Mouse (Mus musculus): ENCODE results near the gene Grm7. TPM values are rescaled to one million over a fixed set of nuclear protein-coding genes. Genes with fewer than 3 reads are reported as not detected.

Grm7 gene
- polyA plus RNA-seq, 1 experiment: 0.69 TPM

DNA sequence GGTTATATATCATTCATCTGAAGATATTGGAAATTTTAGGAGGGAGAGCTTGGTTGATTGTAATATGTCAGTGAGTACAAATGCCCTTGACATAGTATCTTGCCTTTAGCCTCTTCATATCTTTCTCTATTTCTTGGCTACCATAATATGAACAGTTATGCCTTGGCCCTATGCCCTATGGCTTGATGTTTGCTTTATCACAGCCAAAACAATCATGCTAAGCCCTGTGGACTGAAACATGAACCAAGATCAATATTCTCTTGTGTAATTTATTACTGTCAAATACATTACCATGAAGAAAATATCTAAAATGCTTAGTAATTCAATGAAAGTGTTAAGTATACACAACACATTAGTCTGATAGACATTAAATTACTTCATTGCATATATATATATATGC lies 222.9 kb downstream of the Grm7 start:
- Histone ChIP-seq H3K4me1 (ENCODE audit: control insufficient read depth, insufficient read depth, low read length) (no peaks in the 10 kb centered on the region), H3K36me3 (ENCODE audit: control insufficient read depth, insufficient read depth, low read length) (no peaks in the 10 kb centered on the region), H3K4me3 (ENCODE audit: insufficient read depth, low read depth, low read length) (no peak overlapping the region), H3K27me3 (replicated peaks; ENCODE audit: control insufficient read depth, insufficient read depth, low read length) (no peaks in the 10 kb centered on the region), H3K27ac (ENCODE audit: insufficient read depth, low read depth, low read length) (no peak overlapping the region)
- DNase-seq: no peak
- no peak for TF ChIP-seq POLR2A (IDR thresholded peaks at IDR 0.05; ENCODE audit: low read depth, low read length)
- TF ChIP-seq CTCF (conservative IDR thresholded peaks at IDR 0.05; ENCODE audit: insufficient read depth, insufficient read length, low read depth, low read length): no peak

DNA sequence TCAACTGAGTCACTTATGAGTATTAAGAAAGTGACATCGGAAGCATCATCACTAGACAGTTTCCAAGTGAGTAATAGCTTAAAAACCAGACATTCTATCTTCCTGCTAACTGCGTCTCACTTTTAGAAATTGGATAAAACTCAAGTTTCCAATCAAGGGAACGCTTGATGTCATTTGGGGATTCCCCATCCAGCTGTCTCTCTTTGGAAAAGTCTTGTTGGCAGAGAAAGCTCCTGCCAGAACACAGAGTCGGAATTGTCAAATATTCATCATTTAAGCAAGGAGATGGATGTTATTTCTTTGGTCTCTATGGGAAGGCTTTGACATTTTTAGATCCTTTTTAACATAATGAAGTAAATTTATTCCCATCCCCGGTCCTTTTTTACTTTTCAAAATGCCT lies 336.6 kb downstream of the Grm7 start:
- H3K4me3 ChIP-seq (ENCODE audit: insufficient read depth, low read depth, low read length): no peak overlapping the region
- no peak overlapping the region for H3K27ac ChIP-seq (ENCODE audit: insufficient read depth, low read depth, low read length)
- 69% methylated on average over 5 of the region's 5 CpGs for WGBS
- TF ChIP-seq CTCF (conservative IDR thresholded peaks at IDR 0.05; ENCODE audit: insufficient read depth, insufficient read length, low read depth, low read length) (no peak), POLR2A (IDR thresholded peaks at IDR 0.05; ENCODE audit: low read depth, low read length) (no peak)
- no peaks in the 10 kb centered on the region for H3K36me3 ChIP-seq (ENCODE audit: control insufficient read depth, insufficient read depth, low read length)
- DNase-seq: no peak
- H3K4me1 ChIP-seq (ENCODE audit: control insufficient read depth, insufficient read depth, low read length): no peaks in the 10 kb centered on the region
- no peaks in the 10 kb centered on the region for H3K27me3 ChIP-seq (replicated peaks; ENCODE audit: control insufficient read depth, insufficient read depth, low read length)

DNA sequence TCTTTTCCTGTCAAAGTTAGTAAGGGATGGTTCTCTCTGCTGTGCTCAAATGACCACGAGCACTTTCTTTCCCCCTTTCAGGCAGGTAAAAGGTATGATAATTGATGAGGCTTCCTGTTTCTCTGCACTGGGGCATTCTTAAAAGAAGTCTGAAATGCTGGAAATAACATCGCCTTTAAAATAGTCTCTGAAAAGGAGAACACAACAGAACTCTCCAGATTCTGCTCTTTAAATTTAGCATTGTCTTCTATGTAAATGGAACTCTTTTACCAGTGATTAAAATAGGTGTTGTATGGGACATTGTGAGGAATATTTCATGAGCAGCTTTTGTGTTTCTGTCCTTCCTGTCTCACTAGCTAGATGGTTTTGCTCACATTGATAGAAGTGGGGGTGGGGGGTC lies 393.7 kb downstream of the Grm7 start:
- DNase-seq: no peak
- 58% methylated on average over 2 of the region's 2 CpGs for WGBS
- H3K36me3 ChIP-seq (ENCODE audit: control insufficient read depth, insufficient read depth, low read length): no peaks in the 10 kb centered on the region
- no peak for TF ChIP-seq POLR2A (IDR thresholded peaks at IDR 0.05; ENCODE audit: low read depth, low read length)
- TF ChIP-seq CTCF (conservative IDR thresholded peaks at IDR 0.05; ENCODE audit: insufficient read depth, insufficient read length, low read depth, low read length): no peak
- no peak overlapping the region for H3K4me3 ChIP-seq (ENCODE audit: insufficient read depth, low read depth, low read length)
- H3K27ac ChIP-seq (ENCODE audit: insufficient read depth, low read depth, low read length): no peak overlapping the region
- H3K27me3 ChIP-seq (replicated peaks; ENCODE audit: control insufficient read depth, insufficient read depth, low read length): no peaks in the 10 kb centered on the region
- H3K4me1 ChIP-seq (ENCODE audit: control insufficient read depth, insufficient read depth, low read length): no peaks in the 10 kb centered on the region

DNA sequence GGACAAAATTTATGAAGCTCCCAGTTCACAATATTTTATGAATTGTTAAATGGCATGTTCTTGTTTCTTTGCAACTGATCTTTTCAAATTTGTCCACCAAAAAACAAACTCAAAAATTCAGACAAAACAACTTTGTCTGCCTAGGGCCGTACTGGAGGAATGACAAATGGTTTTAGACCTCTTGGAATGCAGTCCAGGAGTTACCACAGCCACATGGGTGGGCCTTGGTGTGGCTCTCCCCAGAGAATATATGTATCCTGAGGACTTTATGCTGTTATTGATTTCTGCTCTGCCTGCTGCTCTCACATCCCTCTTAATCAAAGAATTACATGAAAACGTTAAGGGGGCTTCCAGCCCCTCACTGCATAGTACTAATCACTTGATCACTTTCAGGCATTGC lies 400.5 kb downstream of the Grm7 start:
- no peaks in the 10 kb centered on the region for H3K27me3 ChIP-seq (replicated peaks; ENCODE audit: control insufficient read depth, insufficient read depth, low read length)
- WGBS: 49% methylated on average over 2 of the region's 2 CpGs
- no peaks in the 10 kb centered on the region for H3K36me3 ChIP-seq (ENCODE audit: control insufficient read depth, insufficient read depth, low read length)
- no peaks in the 10 kb centered on the region for H3K4me1 ChIP-seq (ENCODE audit: control insufficient read depth, insufficient read depth, low read length)
- TF ChIP-seq CTCF (conservative IDR thresholded peaks at IDR 0.05; ENCODE audit: insufficient read depth, insufficient read length, low read depth, low read length) (no peak), POLR2A (IDR thresholded peaks at IDR 0.05; ENCODE audit: low read depth, low read length) (no peak)
- no peak overlapping the region for H3K27ac ChIP-seq (ENCODE audit: insufficient read depth, low read depth, low read length)
- no peak for DNase-seq
- no peak overlapping the region for H3K4me3 ChIP-seq (ENCODE audit: insufficient read depth, low read depth, low read length)

- Histone ChIP-seq H3K36me3 (ENCODE audit: control insufficient read depth, insufficient read depth, low read length) (no peaks in the 10 kb centered on the region), H3K4me1 (ENCODE audit: control insufficient read depth, insufficient read depth, low read length) (no peaks in the 10 kb centered on the region), H3K27me3 (replicated peaks; ENCODE audit: control insufficient read depth, insufficient read depth, low read length) (no peaks in the 10 kb centered on the region), H3K4me3 (ENCODE audit: insufficient read depth, low read depth, low read length) (no peak overlapping the region), H3K27ac (ENCODE audit: insufficient read depth, low read depth, low read length) (no peak overlapping the region)
- no peak for TF ChIP-seq CTCF (conservative IDR thresholded peaks at IDR 0.05; ENCODE audit: insufficient read depth, insufficient read length, low read depth, low read length)
- TF ChIP-seq POLR2A (IDR thresholded peaks at IDR 0.05; ENCODE audit: low read depth, low read length): no peak
- no peak for DNase-seq
Observed at GRCm38 (mm10) chr6:111049247-111049646, 403.9 kb downstream of the Grm7 start.

- TF ChIP-seq POLR2A (IDR thresholded peaks at IDR 0.05; ENCODE audit: low read depth, low read length) (no peak), CTCF (conservative IDR thresholded peaks at IDR 0.05; ENCODE audit: insufficient read depth, insufficient read length, low read depth, low read length) (no peak)
- no peak for DNase-seq
- no peak overlapping the region for H3K27ac ChIP-seq (ENCODE audit: insufficient read depth, low read depth, low read length)
- no peaks in the 10 kb centered on the region for H3K27me3 ChIP-seq (replicated peaks; ENCODE audit: control insufficient read depth, insufficient read depth, low read length)
- H3K36me3 ChIP-seq (ENCODE audit: control insufficient read depth, insufficient read depth, low read length): no peaks in the 10 kb centered on the region
- WGBS: 66% methylated on average over 7 of the region's 7 CpGs
- no peak overlapping the region for H3K4me3 ChIP-seq (ENCODE audit: insufficient read depth, low read depth, low read length)
- H3K4me1 ChIP-seq (ENCODE audit: control insufficient read depth, insufficient read depth, low read length): no peaks in the 10 kb centered on the region
Observed at GRCm38 (mm10) chr6:111054001-111054975, 408.9 kb downstream of the Grm7 start.

- H3K4me1 ChIP-seq (ENCODE audit: control insufficient read depth, insufficient read depth, low read length): no peaks in the 10 kb centered on the region
- WGBS: 89% methylated on average over 3 of the region's 3 CpGs
- no peak overlapping the region for H3K4me3 ChIP-seq (ENCODE audit: insufficient read depth, low read depth, low read length)
- TF ChIP-seq POLR2A (IDR thresholded peaks at IDR 0.05; ENCODE audit: low read depth, low read length) (no peak), CTCF (conservative IDR thresholded peaks at IDR 0.05; ENCODE audit: insufficient read depth, insufficient read length, low read depth, low read length) (no peak)
- H3K27me3 ChIP-seq (replicated peaks; ENCODE audit: control insufficient read depth, insufficient read depth, low read length): no peaks in the 10 kb centered on the region
- H3K36me3 ChIP-seq (ENCODE audit: control insufficient read depth, insufficient read depth, low read length): no peaks in the 10 kb centered on the region
- H3K27ac ChIP-seq (ENCODE audit: insufficient read depth, low read depth, low read length): no peak overlapping the region
- DNase-seq: peak; percentile 11
Observed at GRCm38 (mm10) chr6:111057798-111058197, 412.4 kb downstream of the Grm7 start.
